Mouse (Mus musculus): ENCODE measurements at regions not wholly inside any gene's neighbourhood (a gene's known extent, or its start where the extent isn't known, plus 50 kb on each side); places are given as distances from the start of the nearest gene placed in this dataset.

- no peak for DNase-seq (ENCODE audit: low spot score)
Measured at GRCm38 (mm10) chr5:37898041-37898615, 73.7 kb upstream of the Msx1 start.

- no peak for DNase-seq (ENCODE audit: low spot score)
Measured at GRCm38 (mm10) chr5:37897501-37897900, 73.1 kb upstream of the Msx1 start.

DNA sequence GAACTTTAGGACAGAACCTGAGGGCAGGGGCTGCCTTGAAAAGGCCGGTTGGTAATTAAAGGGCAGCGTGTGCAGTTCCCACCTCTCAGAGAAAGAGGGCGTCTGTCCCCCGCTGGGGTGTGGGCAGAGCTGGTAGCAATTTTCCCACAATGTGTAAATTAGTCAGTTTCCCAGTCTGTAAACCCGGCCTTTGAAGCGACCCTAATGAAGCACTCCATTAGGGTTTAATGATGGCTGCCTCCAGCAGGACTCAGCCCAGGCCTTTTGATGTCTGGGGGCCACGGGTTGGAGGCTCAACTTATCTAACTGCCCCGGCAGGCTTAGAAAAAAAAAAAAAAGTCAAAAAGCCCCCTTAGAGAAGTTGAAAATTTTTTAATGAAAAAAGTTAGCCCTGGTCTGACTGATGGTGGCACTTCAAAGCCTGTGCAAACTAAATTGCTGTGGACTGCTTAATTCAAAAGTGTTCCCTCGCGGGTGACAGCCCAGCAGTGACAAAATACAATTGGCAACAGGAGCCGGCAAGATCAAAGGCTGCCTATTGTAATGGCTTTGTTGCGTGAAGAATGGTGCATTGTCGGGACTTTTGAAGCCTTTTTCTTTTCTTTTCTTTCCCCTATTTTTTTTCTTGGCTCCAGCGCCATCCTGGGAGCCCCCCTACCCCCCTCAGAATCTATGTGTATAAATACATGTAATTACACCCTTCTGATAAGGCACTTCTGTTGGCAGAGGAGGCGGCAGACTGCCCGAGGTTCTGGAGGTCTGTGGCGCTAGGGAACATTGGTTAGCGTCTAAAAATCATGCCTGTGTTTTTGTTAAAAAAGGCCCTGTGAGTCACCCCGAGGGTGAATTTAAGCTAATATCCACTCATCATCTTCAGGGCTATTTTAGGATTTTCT, 71.3 kb upstream of the Msx1 start:
- DNase-seq (ENCODE audit: low spot score): no peak

DNA sequence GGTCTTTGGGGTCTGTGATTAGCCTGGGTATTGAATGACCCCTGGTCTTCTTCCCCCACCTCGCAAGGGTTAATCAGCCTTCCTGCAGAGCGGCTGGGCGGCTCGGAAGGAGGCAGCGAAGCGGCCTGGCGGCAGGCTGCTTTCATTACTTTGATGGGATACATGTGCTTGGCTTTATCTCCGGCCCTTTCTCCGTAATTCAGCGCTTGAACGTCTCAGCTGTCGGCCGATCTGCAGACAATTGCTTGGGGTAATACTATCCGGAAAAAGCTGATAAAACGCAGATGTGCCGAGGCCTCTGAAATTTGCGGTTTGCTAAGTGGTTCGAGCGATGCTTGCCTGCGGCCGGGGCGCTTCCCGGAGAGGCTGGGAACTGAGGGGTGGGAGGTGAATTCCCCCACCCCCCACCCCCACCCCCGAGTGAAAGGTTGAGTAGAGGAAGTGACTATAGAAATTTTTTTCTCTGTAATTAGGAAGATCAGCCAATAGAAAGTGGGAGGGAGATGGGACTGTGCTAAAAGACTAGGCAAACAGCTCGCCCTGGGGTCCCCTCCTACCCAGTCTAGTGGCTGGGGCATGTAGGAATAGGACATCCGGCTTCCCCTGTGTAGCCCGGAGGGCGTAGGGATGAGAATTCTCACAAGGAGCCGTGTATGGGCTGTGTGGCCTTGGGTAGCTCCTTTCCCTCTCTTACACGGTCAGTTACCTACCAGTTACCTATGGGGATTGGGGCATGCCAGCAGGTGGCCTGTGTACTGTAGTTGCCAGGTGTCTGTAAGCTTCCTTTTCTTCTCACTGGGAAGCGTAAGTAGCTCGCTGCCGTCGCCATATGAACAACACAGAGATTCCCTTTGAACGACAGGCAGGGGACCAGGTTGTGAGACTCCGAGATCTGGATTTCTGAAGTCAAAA, 69.5 kb upstream of the Msx1 start:
- DNase-seq (ENCODE audit: low spot score): no peak

- DNase-seq (ENCODE audit: low spot score): no peak
Measured at GRCm38 (mm10) chr5:37890641-37891040, 66.3 kb upstream of the Msx1 start.

- DNase-seq (ENCODE audit: low spot score): no peak
Measured at GRCm38 (mm10) chr5:37879668-37880380, 55.4 kb upstream of the Msx1 start.

DNA sequence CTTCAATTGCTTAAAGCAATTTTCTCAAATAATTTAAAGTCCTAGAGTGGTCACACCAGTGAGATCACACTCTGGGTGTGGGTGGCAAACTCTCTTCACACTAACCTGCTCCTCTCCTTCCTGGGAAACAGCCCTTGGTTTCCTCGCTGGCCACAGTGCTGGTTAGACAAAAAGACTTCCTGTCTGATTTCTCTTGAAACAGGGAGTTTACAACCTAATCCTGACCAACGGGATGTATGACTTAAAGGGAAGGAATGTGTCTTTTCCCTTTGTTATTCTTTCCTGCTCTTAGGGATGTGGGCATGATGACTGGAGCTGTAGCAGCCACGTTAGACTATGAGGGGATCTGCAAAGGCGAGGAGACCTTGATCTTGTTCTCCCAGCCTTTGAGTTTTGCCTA, 51.9 kb upstream of the Msx1 start:
- DNase-seq (ENCODE audit: low spot score): no peak

DNA sequence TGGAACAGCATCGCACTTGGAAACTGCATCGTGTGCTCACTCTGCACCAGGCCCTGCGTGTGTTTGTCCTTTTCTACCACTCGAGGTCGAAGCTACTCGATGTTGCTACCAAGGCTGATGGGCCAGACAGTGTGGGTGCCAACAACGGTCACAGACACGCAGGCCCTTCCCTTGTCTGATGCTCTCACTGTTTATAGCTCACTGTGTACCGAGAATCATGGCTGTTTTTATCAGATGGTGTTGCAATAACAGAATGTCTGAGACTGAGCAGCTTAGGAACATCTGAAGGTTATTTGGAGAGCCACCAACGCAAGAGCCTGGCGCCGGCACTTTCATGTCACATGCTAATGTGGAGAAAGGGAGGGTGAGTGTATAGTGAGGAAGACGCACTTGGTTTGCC, 51.1 kb upstream of the Msx1 start:
- no peak for DNase-seq (ENCODE audit: low spot score)

GRCm38 (mm10) chr5:37874784-37875281, 50.5 kb upstream of the Msx1 start:
- peak; percentile 34 for DNase-seq (ENCODE audit: low spot score)

All from layer of hippocampus, adult 11-12 months (tissue).